Mouse (Mus musculus) monocyte, adult 5-6 weeks (primary cell): ENCODE data around the gene Nppb. TPM values are rescaled to one million over a fixed set of nuclear protein-coding genes. Genes with fewer than 3 reads are reported as not detected.

Source experiments
- ATAC-seq: fragments of 153-309, 156-312 bp; replicated peaks from 2 replicates; pipeline ENCODE4 v1.8.0; 2017; ENCODE audit warnings: mild to moderate bottlenecking; ENCODE audit not compliant: low TSS enrichment, insufficient number of reproducible peaks, severe bottlenecking, poor library complexity, low FRiP score
- total RNA-seq: library from RNA; stranded (forward); fragments of 200-1000, 200-491, 200-594 nt; gene quantifications from 3 replicates; pipeline ENCODE4 v1.2.3, GENCODE M21; 2017

The Nppb gene
- total RNA-seq, 1 experiment from 2014 or later = not detected

DNA sequence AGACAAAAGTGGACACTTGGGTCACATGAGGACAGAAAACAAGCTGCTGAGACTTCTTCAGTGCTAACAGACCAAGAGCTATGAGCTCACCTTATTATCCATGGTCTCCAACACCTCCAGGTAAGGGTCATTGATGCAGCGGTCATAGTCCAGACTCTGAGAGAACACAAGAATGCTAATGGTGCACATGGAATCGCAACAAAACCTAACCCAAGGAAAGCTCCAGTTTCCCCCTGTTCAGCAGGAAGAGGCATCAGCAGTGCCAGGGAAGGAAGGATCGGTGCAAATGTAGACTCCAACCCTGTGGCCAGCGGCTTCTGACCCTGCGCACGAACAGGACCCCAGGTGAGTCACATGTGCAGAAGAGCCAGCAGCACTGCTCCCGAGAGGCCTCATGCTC is 43.7 kb downstream of the Nppb start:
- no peak for ATAC-seq

DNA sequence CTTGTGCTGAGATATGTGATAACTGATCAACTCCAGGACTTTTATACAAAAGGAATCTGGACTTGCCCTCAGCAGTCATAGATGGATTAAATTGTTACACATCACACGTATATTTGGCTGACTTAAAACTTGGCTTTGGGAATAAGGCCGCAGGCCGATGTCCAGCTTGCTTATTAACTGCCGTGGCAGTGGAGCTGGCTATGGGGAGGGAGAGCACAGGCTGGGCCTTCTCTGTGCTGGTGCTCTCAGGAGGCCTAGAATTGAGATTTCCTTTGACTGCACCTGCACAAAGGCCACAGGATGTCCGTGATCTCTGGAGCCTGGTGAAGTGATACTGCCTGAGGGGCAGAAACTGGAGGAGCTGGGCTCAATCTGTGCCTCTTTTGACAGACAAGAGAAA is 44.9 kb downstream of the Nppb start:
- no peak for ATAC-seq

DNA sequence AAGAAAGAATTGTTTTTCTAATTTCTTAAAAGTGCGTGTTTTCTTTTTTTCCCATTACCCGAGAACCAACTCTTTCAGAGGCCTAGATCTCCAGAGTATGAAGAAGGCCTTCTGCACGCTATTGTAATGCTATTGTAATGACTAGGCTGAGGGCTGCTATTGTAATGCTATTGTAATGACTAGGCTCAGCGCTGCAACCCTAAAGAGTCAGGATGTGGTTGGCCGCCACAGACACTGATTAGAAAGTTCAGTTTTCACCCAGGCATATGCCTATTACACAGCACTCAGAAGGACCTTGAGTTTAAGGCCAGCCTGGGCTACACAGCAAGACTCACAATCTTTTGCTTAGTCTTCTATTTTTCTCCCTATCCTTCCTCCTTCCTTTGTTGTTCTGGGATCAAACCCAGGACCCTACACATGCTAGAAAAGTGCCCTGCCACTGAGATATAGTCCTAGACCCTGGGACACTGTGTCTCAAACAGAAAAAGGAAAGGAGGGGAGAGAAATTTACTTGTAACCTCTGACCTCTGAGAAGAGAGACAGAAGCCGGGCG is 48.3 kb downstream of the Nppb start:
- no peak for ATAC-seq

DNA sequence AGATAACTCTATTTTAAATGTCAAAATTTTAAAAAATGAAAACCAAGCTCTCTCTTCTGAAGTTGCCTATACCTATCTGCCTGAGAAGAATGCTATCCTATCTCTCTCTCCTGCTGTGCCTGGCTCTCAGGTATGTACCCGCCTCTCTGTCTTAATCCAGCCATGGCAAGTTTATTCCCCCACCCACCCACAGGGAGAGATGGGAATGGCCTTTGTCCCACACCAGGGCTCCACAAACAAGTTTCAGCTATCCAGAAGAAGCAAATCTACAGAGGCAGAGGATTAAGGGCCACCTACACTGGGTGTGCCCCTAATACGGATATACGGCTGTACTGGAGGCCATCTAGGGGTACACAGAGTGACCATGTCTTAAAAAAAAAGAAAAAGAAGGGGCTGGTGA is 49.9 kb downstream of the Nppb start:
- ATAC-seq = no peak

Other genes with a start within 250 kb of the Nppb start
- gene Zfp984, start 176.0 kb upstream of the Nppb start, total RNA-seq = 29.2 to 47.8 TPM (median 38.2 TPM) in 3 replicates
- 5.8 to 14.7 TPM (median 11.8 TPM) in 3 replicates for gene Zfp933, start 137.4 kb upstream of the Nppb start, total RNA-seq
- 26.5 to 65.0 TPM (median 45.3 TPM) in 3 replicates for gene Miip, start 117.0 kb upstream of the Nppb start, total RNA-seq
- 7.9 to 21.2 TPM (median 15.1 TPM) in 3 replicates for gene Fv1, start 116.8 kb upstream of the Nppb start, total RNA-seq
- 12.1 to 32.5 TPM (median 24.6 TPM) in 3 replicates for gene Mfn2, start 81.1 kb upstream of the Nppb start, total RNA-seq
- gene Plod1, start 49.0 kb upstream of the Nppb start, total RNA-seq = 11.0 to 12.8 TPM (median 12.7 TPM) in 3 replicates
- 41.3 to 61.2 TPM (median 48.2 TPM) in 3 replicates for gene 2510039O18Rik, start 44.9 kb upstream of the Nppb start, total RNA-seq
- not detected in 3 replicates for gene Nppa, start 14.9 kb downstream of the Nppb start, total RNA-seq
- gene Clcn6, start 53.0 kb downstream of the Nppb start, total RNA-seq = 6.5 to 18.0 TPM (median 6.7 TPM) in 3 replicates
- 6.4 to 14.7 TPM (median 8.7 TPM) in 3 replicates for gene Mthfr, start 53.3 kb downstream of the Nppb start, total RNA-seq
- 24.7 to 50.7 TPM (median 27.8 TPM) in 3 replicates for gene Agtrap, start 102.2 kb downstream of the Nppb start, total RNA-seq
- gene Mad2l2, start 144.6 kb downstream of the Nppb start, total RNA-seq = 1.5 to 7.6 TPM (median 6.4 TPM) in 3 replicates
- 0.29 to 3.1 TPM in 2 of 3 replicates, not detected in the other for gene Draxin, start 144.9 kb downstream of the Nppb start, total RNA-seq
- 12.7 to 17.3 TPM (median 13.8 TPM) in 3 replicates for gene Fbxo6, start 166.4 kb downstream of the Nppb start, total RNA-seq
- gene Fbxo44, start 174.7 kb downstream of the Nppb start, total RNA-seq = 1.5 to 3.5 TPM (median 2.6 TPM) in 3 replicates
- not detected in 3 replicates for gene Fbxo2, start 174.8 kb downstream of the Nppb start, total RNA-seq